Mouse (Mus musculus): ENCODE data around the gene Ppp1r14a. TPM values are rescaled to one million over a fixed set of nuclear protein-coding genes. Genes with fewer than 3 reads are reported as not detected.

Ppp1r14a gene
- total RNA-seq, 2 experiments from 2014 or later = 3.6 to 4.9 TPM

GRCm38 (mm10) chr7:29279924-29280323 is 9.2 kb upstream of the Ppp1r14a start:
- peak in 1 of 2 experiments; percentile 33 for DNase-seq

DNA sequence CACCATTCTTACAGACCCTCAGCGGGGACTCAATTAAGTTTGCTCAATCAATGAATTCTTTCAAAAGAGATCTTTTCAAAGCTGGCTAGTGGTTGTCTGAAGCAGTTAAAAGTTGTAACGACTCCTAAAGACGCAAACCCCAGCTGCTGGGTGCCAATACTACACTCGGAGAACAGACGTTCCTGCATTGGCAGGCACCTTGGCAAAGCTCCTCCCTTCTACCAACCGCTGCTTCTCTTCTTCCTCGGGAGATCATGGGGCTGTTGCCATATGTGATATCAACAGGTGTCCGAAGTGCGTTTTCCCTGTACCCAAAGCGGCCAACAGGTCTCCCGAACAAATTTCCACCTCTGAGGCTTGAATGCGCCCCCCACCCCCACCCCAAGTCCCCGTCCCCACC is 8.3 kb upstream of the Ppp1r14a start:
- no peak for DNase-seq

DNA sequence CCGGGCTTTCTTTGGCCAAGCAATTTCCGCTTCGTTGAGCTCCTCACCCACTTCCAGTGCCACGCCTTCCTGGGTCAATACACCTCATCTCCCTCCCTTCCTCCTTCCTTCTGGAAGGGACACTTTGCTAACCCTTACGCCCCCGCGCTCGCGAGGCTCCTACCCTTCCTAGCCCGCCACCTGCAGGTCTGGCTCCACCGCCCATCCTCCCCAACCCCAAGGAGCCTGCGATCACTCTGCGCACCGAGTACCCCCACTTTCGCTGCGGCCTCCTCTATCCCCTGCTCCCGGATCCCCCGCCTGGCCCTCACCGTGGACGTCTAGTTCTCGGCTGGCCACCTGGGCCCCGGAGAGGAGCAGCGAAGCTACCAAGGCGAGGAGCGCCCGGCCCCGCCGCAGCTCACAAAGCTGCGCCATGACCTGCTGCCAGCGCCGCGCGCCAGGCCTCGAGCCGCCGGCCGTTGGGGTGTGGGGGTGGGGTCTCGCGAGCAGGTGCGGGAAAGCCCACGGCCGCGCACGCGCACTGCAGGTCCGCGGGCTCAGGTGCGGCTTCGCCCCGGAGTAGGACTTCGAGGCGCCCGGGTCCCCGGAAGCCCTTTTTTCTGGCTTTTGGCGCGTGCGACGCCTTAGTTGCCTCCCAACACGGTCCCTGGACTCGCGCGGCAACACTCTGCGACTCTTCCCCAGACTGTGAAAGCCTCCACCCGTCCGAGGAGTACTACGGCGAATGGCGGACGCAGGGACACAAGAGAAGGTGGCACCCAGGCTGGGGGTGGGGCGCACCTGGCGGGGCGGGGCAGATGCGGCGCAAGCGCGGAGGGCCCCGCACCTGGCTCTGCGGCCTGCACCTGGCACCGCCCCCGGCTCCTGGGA is 7.7 kb upstream of the Ppp1r14a start, which contains the start of gene Spint2:
Gene Spint2, minus strand, starts transcription at position 712 of the 873 bp plus-strand sequence.
- peak; percentile 42 to 85 for DNase-seq

DNA sequence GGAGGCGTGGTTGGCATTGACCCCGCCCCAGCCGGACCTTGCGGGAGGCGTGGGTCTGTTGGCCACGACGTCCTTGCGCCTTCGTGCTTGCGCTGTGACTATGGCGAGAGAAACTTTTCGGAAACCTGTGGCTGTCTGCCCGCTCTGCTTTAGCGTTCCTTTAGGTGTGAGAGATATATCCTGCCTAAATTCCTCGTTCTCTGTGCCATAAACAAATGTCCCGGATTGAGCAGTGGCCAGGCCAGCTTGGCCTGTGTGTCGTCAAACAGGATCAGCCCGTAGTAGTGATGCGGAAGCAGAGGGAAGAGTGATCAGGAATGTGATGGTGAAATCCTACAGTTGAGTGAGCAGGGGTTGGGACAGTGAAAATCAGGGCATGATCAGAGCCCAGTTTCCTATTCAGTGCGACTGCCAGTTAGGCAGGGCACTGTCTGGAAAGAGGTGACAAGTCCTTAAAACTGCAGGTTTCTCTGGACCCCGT is 7.0 kb upstream of the Ppp1r14a start:
- peak in 1 of 2 experiments; percentile 75 for DNase-seq

DNA sequence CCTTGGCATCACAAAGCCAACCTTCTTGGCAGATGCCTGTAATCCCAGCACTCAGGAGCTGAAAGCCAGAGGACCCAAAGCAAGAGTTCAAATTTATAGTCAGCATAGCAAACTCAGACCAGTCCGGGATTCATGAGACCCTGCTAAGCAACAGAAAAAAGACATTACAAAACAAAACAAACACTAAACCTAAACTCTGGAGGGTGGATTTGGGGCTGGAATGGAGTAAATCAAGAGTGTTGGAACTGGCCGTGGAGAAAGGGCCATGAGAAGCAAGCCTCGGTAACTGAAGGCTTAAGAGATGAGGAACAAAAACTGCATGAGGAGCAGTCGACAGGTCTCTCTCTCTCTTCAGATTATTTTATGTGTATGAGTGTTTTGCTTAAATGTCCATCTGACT is 5.2 kb upstream of the Ppp1r14a start:
- no peak for DNase-seq

GRCm38 (mm10) chr7:29284523-29284922 is 4.6 kb upstream of the Ppp1r14a start:
- no peak for DNase-seq

DNA sequence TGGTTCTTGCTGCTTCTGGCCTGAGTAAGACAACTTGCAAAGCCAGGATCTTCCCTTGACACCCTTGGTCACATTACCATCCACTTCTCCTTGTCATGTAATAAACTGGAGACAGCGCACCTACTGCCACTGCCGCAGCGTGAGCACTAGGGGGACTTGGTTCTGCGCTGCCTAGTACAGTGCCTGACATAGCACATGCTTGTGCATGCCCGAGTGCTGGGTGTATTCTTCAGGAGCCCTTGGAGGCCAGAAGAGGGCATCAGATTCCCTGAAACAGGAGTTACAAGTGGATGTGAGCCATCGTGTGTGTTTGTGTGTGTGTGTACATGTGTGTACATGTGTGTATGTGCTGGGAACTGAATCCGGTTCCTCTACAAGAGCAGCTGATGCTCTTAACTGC is 1.6 kb upstream of the Ppp1r14a start:
- DNase-seq = no peak

GRCm38 (mm10) chr7:29288079-29288478 is 1.0 kb upstream of the Ppp1r14a start:
- no peak for DNase-seq

GRCm38 (mm10) chr7:29289856-29290255 is 748 bp downstream of the Ppp1r14a start:
- no peak for DNase-seq

GRCm38 (mm10) chr7:29290691-29291485 is 1.8 kb downstream of the Ppp1r14a start:
- DNase-seq = no peak

DNA sequence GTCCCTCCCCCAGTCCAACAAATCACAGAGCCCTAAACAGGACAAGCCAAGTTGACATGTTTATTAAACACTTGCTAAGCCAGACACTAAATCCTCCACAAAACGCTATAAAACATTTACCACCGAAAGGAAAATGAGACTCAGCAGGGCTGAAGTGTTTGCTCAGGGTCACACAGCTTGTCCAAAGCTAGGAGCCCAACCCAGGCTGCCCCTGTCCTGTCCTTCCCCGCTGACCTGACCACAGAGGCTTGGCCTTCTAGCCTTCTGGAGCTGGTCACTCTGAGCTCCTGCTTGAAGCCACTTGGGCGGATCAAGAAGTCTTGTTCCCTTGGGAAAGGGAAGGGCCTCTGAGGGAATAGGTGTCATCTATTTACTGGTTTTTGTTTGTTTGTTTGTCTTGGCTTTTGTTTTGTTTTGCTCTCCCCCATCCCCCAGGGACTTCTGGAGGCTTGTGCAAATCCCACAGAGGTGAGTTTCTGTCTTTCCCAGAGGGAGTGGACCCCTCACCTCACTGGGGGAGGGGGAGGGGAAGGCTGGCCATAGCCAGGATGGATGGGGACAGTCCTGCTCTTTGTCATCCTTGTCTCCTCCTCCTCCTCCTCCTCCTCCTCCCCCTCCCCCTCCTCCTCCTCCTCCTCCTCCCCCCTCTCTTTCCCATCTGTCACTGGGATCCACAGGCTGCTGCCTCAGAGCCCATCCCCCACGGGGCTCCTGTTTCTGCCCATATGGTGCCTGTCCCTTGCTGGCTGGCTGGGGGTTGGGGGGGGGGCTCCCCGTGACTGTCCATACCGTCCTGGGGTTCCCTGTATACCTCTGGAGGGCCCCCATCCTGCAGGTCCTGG is 2.7 kb downstream of the Ppp1r14a start:
- DNase-seq = no peak

DNA sequence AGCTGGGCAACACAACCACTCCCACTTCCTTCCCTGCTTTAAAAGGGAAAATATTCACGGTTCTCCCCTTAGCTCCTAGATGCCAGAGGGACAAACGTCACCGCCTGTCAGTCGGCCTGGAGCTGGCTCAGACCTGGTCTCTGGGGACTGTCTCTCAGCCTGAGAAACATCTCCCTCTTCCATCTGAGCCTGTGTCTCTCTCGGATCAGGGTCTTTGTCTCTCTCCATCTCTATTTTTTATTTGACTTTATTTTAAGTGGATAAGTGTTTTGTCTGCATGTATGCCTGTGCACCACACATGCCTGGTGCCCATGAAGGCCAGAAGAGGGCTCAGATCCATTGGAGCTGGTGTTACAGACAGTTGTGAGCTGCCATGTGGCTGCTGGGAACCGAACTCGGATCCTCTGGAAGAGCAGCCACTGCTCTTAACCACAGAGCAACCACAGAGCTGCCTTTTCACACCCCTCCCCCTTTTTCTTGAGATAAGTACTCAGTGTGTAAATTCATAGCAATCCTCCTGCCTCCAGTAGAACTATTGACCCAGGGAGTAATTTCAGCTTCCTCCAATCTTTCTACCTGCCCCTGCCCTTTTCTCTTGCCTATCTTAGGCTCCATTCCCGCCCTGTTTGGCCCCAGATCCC is 3.5 kb downstream of the Ppp1r14a start:
- no peak for DNase-seq

DNA sequence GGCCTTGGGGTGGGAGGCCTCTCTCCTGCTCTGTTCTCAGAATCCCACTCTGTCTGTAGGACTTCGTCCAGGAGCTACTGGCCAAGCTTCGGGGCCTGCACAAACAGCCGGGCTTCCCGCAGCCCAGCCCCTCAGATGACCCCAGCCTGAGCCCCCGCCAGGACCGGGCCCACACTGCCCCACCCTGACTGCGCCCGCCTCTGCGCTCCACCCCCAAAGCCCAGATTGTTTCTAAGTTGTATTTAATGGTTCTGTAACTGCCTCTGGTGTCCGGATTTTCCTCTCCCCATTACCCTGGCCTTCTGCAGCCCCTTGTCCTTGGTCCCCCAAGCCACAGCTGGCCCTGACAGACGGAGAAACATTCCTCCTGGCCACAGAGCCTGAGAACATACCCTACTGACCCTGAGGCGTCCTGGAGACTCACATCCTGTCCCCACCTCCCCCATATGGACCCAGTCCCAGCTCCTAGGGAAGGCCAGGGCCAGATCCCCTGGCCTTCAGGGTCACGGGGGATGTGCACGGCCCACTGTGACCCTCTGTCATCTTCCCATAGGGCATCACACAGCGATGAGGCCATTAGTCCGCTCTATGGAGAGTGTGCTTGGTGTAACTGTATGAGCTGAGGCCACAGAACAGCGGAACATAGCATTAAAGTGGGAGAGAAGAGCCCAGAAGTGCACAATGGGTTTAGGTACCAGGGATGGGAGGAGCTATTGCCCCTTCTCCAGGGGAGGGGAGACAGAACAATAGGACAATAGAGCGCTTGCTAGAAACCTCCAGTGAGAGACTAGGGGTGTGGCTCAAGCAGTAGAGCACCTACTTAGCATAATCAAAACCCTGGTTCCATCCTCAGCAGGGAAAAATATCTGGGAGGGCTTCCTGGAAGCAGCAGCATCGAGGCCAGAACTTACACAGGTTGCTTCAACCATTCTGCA is 4.3 kb downstream of the Ppp1r14a start:
- peak; percentile 15 to 27 for DNase-seq

GRCm38 (mm10) chr7:29294111-29294761 is 5.1 kb downstream of the Ppp1r14a start:
- no peak for DNase-seq

- DNase-seq = no peak
Observed at GRCm38 (mm10) chr7:29295861-29296647, 6.9 kb downstream of the Ppp1r14a start.

- peak; percentile 61 to 68 for DNase-seq
Observed at GRCm38 (mm10) chr7:29296998-29297397, 7.9 kb downstream of the Ppp1r14a start.

DNA sequence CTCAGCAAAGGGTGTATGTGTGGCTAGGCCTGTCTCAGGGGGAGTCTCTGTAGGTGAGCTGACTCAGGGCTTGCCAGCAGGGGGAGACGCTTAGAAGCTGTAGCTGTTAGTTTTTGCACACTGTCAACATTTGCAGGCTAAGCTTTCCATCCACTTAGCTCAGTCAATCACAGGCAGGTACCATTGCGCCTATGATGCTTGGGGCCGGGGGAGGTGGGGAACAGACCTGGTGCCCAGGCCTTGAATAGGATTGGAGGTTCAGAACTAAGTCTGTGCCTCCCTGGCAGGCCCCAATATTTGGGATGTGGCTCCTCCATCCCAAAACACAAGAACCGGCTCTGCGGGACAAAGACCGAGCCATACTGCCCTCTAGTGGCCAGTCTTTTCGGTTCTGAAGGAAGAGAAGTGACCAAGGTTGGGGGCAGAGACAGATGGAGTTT is 12.0 kb downstream of the Ppp1r14a start:
- DNase-seq = peak; percentile 53 to 76

DNA sequence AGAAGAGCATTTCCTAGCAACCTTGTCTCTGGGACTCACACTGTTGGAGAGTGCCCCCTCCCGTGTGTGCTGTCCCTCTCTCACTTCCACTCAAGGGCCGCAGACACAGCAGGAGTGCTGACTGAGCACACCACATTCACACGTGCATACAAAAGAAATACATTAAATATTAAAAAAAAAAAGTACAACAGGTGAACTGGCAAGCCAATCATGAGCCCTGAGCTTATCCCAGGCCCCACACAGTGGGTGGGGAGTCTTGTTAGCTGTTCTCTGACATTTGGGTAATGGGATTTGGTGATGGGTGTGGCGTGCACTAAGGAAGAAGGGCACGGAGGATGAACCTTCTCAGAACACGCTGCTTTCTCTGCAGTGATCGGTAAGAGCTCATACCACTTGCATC is 13.5 kb downstream of the Ppp1r14a start:
- no peak for DNase-seq

Measured in adrenal gland, postnatal 36 days (tissue).